Mouse (Mus musculus) lung, postnatal 36 days (tissue): ENCODE measurements around the gene Gm49325.

Source experiments
- DNase-seq: peaks from one replicate; pipeline ENCODE4 v3.0.0; 2022; ENCODE audit warnings: mixed read lengths

Gm49325 gene

GRCm38 (mm10) chr10:77589749-77590148 is 16.2 kb upstream of the Gm49325 start:
- DNase-seq: no peak

GRCm38 (mm10) chr10:77590812-77591211 is 15.2 kb upstream of the Gm49325 start:
- peak; percentile 67 for DNase-seq

GRCm38 (mm10) chr10:77591546-77591945 is 14.5 kb upstream of the Gm49325 start:
- DNase-seq: no peak

- no peak for DNase-seq
Observed at GRCm38 (mm10) chr10:77596060-77596459, 9.9 kb upstream of the Gm49325 start.

GRCm38 (mm10) chr10:77603021-77603420 is 3.0 kb upstream of the Gm49325 start:
- DNase-seq: no peak

- no peak for DNase-seq
Observed at GRCm38 (mm10) chr10:77604111-77604510, 1.9 kb upstream of the Gm49325 start.

GRCm38 (mm10) chr10:77604958-77605357 is 1.0 kb upstream of the Gm49325 start:
- DNase-seq: peak; percentile 61

- DNase-seq: peak; percentile 51
Observed at GRCm38 (mm10) chr10:77605368-77605767, 629 bp upstream of the Gm49325 start.

GRCm38 (mm10) chr10:77606855-77607254 is 858 bp downstream of the Gm49325 start:
- peak; percentile 28 for DNase-seq

- DNase-seq: no peak
Observed at GRCm38 (mm10) chr10:77607441-77607840, 1.4 kb downstream of the Gm49325 start.

- DNase-seq: no peak
Observed at GRCm38 (mm10) chr10:77608589-77608988, 2.6 kb downstream of the Gm49325 start.

- DNase-seq: no peak
Observed at GRCm38 (mm10) chr10:77610221-77610961, 4.4 kb downstream of the Gm49325 start.

- peak; percentile 87 for DNase-seq
Observed at GRCm38 (mm10) chr10:77613409-77613808, 7.4 kb downstream of the Gm49325 start.

GRCm38 (mm10) chr10:77615647-77616046 is 9.7 kb downstream of the Gm49325 start:
- no peak for DNase-seq

- no peak for DNase-seq
Observed at GRCm38 (mm10) chr10:77616166-77616565, 10.2 kb downstream of the Gm49325 start.

- no peak for DNase-seq
Observed at GRCm38 (mm10) chr10:77616926-77617325, 10.9 kb downstream of the Gm49325 start.

GRCm38 (mm10) chr10:77621546-77621945 is 15.5 kb downstream of the Gm49325 start:
- DNase-seq: no peak

GRCm38 (mm10) chr10:77622055-77622988 is 16.3 kb downstream of the Gm49325 start, which contains the start of gene Ube2g2:
TSS of gene Ube2g2 (plus strand) at chr10:77622275.
- DNase-seq: peak; percentile 94

- DNase-seq: peak; percentile 71
Observed at GRCm38 (mm10) chr10:77623069-77623492, 17.1 kb downstream of the Gm49325 start.

GRCm38 (mm10) chr10:77623639-77624400 is 17.8 kb downstream of the Gm49325 start:
- DNase-seq: no peak

- DNase-seq: peak; percentile 90
Observed at GRCm38 (mm10) chr10:77624570-77624995, 18.6 kb downstream of the Gm49325 start.

- DNase-seq: peak; percentile 42
Observed at GRCm38 (mm10) chr10:77626036-77626435, 20.0 kb downstream of the Gm49325 start.

- DNase-seq: peak; percentile 63
Observed at GRCm38 (mm10) chr10:77626591-77626990, 20.6 kb downstream of the Gm49325 start.
